Mouse (Mus musculus) retina, adult 2 months (tissue): ENCODE measurements around the gene Drd3.
A peak's percentile ranks its signal among the peaks of the same experiment; 100 is the strongest.

ENCODE experiments used
- DNase-seq: peaks from one replicate; pipeline ENCODE4 v3.0.0-alpha.2; 2012; ENCODE audit warnings: low read depth, low spot score

Gene Drd3

GRCm38 (mm10) chr16:43801791-43802307 is 48.0 kb downstream of the Drd3 start:
- peak; percentile 18 for DNase-seq

DNA sequence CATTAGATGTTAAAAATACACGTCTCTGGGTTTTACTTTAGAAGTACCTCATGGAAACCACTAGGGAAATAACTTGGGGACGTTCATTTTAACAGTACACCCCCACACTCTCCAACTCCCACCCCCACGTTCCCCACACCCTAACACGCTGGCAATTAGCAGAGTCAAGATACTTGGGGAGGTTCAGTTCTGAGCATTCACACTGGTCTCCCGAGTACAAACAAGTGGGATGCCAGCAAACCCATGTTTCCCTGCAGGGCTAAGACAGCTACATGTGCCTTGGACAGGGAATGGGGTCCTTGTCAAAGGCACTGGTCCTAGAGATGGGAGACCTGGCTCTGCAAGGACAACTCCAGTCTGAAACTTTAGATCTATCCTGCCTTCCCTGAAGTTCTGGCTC is 48.6 kb downstream of the Drd3 start:
- no peak for DNase-seq

DNA sequence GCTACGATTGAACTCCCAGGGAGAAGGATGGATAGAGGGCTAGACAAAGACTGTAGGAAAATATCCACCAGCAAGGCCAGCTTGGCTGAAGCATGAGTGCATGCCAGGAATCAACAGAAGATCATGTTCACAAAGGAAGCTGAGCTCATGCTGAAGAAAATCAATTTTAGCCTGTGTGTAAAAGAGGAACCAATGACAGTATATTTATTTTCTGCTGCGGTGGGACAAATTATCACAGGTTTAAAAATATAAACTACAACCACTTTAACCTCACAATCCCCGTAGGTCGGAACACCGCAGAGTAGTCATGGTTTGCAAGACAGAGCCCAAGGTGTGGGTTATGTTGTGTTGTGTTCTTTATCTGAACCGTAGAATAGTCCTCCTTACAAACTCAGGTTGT is 50.5 kb downstream of the Drd3 start:
- DNase-seq, result no peak

DNA sequence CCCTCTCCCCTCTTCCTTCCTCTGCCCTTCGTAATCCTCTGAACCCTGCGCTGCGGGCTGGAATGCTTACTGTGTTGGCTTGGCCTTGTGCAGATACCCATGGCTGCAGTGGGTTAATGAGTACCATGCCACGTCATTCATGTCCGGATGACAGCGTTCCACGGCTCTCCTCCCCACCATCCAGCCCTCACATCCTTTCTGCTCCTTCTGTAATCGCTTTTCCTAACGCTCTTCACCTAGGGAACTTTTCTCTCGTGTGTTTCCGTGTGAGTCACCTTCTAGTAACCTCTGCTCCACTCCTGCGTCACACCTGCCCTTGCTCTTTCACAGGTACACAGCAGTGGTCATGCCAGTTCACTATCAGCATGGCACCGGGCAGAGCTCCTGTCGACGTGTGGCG is 53.2 kb downstream of the Drd3 start:
- DNase-seq, result no peak

DNA sequence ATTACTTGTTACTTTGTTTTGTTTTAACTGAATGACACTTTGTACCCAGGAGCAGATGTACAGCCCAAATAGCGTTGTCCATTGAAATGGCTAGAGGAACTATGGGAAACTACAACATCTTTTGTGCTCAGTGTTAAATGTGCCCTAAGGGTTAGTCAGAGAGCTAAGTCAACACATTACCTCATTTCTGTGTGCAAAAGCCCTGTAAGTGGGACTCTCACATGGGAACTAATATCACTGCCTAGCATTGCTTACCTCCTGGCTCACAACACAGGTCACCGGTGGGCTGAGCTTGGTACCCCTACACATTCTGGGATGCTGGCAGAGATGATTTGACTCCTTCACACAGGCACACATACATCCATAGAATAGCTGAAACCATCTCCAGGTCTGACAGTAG is 55.6 kb downstream of the Drd3 start:
- no peak for DNase-seq

DNA sequence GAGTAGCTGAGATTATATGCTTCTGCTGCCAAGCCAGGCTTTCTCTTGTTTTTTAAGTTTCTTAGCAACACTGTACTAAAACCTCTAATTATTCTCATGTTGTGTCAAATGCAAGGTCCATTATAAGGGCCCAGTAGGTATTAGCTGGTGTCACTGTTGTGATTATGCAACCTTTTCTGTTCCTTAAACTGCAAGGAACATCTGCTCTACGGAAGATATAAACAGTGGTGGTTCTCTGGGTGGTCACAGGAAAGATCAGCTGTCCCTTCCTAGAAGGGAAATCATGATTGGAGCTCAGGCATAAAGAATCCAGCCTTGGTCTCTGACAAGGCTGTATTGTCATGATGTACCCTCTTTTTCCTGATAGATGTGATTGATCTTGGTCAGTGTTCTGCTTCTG is 57.6 kb downstream of the Drd3 start:
- DNase-seq, result no peak

DNA sequence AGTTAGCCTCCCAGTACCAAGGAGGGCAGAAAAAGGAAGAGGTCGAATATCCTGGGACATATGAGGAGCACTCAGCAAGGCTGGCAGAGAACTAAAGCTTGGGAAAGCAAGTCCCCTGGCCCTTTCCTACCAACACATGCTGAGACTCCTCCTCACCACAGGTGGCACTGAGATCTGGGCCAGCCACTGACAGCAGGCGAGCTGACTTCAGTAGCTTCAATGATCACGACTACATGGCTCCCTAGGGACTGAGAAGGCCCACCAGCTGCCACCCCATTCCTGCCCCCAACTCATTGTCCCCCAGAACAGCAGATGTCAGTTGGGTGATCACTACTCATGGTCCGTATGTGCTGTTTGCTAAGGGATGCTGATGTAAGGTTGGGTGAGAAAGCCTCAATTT is 60.8 kb downstream of the Drd3 start:
- no peak for DNase-seq

GRCm38 (mm10) chr16:43816321-43816720 is 62.5 kb downstream of the Drd3 start:
- no peak for DNase-seq

GRCm38 (mm10) chr16:43818404-43818803 is 64.6 kb downstream of the Drd3 start:
- no peak for DNase-seq

DNA sequence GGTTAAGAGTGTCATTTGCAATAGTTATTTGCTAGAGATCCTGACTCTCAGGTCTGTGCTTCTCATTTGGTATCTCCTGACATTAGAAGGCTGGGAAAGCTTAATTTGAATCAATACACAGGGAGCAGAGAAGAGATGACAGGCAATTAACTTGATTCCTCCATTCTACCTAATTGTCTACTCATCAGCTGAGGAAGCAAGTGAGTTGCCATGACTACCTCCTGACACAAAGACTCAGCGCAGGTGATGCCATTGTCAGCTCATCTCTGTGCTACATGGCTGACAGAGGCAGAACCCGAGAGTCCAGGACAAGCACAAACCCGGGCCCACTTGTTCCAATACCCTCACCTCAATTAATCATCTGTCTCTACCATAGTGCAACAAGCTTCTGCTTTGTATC is 73.7 kb downstream of the Drd3 start:
- DNase-seq, result no peak

DNA sequence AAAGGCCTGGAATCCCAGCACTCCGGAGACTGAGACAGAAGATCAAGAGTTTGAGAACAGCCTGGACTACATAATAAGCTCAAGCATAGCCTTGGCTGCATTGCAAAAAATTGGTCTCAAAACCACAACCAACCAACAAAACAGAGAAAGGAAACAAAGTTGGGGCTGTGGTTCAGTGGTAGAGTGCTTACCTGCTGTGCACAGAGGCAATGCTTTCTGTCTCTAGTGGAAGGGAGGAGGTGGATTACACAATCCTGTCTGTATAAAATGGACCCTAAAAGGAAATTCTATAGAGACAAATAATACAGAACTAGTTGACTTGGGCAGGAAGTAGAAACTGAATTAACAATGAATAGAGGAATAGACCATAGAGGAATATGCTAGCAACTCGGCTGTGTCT is 78.1 kb downstream of the Drd3 start:
- DNase-seq, result no peak

GRCm38 (mm10) chr16:43841236-43841635 is 87.4 kb downstream of the Drd3 start:
- no peak for DNase-seq

GRCm38 (mm10) chr16:43849839-43850238 is 96.0 kb downstream of the Drd3 start:
- no peak for DNase-seq

DNA sequence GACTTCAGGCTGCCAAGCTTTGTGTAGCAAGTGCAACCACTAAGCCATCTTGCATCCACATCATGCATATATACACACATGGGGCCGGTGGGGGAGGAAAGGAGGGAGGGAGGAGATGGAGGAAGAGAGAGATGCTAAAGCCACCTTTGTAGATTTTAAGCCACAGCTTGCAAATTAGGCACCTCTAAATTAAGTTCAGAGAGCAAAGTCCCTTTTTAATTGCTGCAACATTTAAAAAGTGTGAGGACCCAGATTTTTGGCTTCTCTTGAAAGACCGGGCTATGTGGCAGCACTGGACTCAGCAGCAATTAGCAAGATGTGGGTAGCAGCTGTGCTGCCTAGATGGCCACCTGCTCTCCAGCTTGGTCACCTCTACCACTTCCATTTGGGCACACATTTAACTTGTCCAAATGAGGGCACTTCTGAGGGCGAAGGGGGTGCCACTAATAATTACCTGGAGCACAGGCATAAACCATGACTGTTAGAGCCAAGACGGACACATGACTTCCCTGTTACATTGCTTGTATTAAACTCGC is 105.2 kb downstream of the Drd3 start:
- DNase-seq, result no peak

- no peak for DNase-seq
Observed at GRCm38 (mm10) chr16:43860624-43861023, 106.8 kb downstream of the Drd3 start.

DNA sequence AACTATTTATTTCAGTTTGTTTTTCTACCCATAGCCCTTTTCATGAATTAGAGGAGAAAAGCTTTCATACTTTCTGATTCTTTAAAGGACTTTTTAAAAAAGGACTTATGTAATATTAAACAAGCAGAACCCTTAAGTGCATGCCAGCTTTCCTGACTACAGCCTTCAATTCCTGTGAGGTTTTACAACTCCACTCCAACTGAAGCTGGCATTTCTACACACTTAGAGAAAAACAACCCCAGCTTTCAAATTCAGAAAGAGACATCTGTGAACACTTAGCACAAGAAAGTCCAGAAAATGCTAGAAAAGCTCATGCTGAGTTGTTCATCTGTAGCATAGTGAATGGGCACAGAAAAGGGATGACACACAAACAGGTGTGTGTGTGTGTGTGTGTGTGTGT is 116.0 kb downstream of the Drd3 start:
- no peak for DNase-seq

DNA sequence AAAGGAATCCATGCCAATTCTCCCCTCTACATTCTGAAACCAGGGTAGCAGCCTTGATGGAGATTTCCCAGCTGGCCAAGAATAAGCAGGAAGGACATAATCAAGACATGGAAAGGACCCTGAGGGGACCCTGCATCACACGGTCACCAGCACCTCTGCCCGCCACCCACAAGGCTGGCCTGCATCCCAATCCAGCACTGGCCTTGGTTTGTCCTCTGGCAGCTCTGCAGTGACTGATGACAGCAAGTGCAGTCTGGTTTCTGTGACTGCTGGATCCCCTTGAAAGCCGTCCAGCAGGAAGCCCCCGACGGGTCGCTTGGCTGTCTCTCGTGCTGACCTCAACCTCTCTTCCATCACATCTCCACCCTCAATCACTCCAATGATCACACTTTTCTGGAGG is 117.6 kb downstream of the Drd3 start:
- no peak for DNase-seq
